Mouse (Mus musculus) hindbrain, embryonic 14.5 days (tissue): ENCODE data around the gene Ube2e3. TPM values are rescaled to one million over a fixed set of nuclear protein-coding genes. Genes with fewer than 3 reads are reported as not detected.

Source experiments
- ATAC-seq: fragments of 200-750 bp; cut with Nextera tagmentation; 2 replicates; pipeline ENCODE4 v1.8.0; 2017; ENCODE audit warnings: moderate number of reproducible peaks, mild to moderate bottlenecking, moderate TSS enrichment, moderate library complexity; ENCODE audit not compliant: low FRiP score
- DNase-seq: peaks from one replicate; pipeline ENCODE4 v3.0.0-alpha.2; 2015; ENCODE audit warnings: low spot score
- H3K27ac ChIP-seq: fragments of 300-500 bp; sonication (generic); 2 replicates; pipeline ENCODE4 v1.5.1; 2014; ENCODE audit warnings: mild to moderate bottlenecking, moderate library complexity
- H3K27me3 ChIP-seq: fragments of 300-500 bp; sonication (generic); 2 replicates; pipeline ENCODE4 v1.6.1; 2014; ENCODE audit warnings: mild to moderate bottlenecking, low read length, mixed read lengths; ENCODE audit not compliant: control insufficient read depth, insufficient read depth
- H3K36me3 ChIP-seq: fragments of 300-500 bp; sonication (generic); replicated peaks from 2 replicates; pipeline ENCODE4 v1.6.1; 2014; ENCODE audit not compliant: control insufficient read depth, insufficient read depth
- H3K4me1 ChIP-seq: fragments of 300-500 bp; sonication (generic); replicated peaks from 2 replicates; pipeline ENCODE4 v1.6.1; 2014; ENCODE audit warnings: antibody characterized with exemption, low read length, mixed read lengths; ENCODE audit not compliant: control insufficient read depth, insufficient read depth
- H3K4me2 ChIP-seq: fragments of 300-500 bp; sonication (generic); replicated peaks from 2 replicates; pipeline ENCODE4 v1.6.1; 2014; ENCODE audit warnings: mild to moderate bottlenecking, moderate library complexity
- H3K4me3 ChIP-seq: fragments of 300-500 bp; sonication (generic); replicated peaks from 2 replicates; pipeline ENCODE4 v1.5.1; 2014; ENCODE audit warnings: mild to moderate bottlenecking, low read length
- H3K9ac ChIP-seq: fragments of 300-500 bp; sonication (generic); 2 replicates; pipeline ENCODE4 v1.6.1; 2014
- H3K9me3 ChIP-seq: fragments of 300-500 bp; sonication (generic); 2 replicates; pipeline ENCODE4 v1.6.1; 2016; ENCODE audit warnings: low read length; ENCODE audit not compliant: control insufficient read depth
- WGBS: fragments of 180-500 bp; shearing (Covaris S2); extraction: QIAGEN DNeasy Blood & Tissue Kit; methylation state at CpG from one replicate; pipeline ENCODE4 v1.1.7; 2014; 5-methylcytosine and 5-hydroxymethylcytosine counted together
- polyA plus RNA-seq: library from polyadenylated mRNA; unstranded; fragments of >200 nt; fragmentation: Nextera tagmentation; extraction: Ambion mirVana; gene quantifications from 2 replicates; pipeline ENCODE4 v1.2.1, GENCODE M21; 2014

Ube2e3 gene
- polyA plus RNA-seq, 1 experiment from 2014 or later: 293 TPM

DNA sequence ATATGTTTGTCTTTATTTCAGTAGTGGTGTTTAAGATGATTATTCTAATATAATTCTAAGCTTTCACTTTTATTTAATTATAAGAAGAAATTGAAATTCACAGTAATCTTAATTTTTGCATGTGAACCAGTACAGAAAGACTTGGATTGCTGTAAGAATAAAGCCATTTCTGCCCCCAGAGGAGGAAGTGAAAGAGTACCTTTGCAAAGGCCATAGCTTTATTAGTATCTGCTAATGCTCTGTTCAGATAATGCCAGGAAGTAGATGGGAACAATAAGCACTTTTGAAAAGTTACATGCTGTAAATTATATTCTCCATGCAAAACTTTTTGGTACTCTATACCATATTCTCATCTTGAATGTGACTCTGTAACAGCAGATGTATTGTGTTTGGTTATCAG, 8.1 kb downstream of the Ube2e3 start:
- Histone ChIP-seq H3K36me3 (peaks cover 8% of the 10 kb centered on the region), H3K9me3 (no peaks in the 10 kb centered on the region), H3K27ac (no peak overlapping the region), H3K9ac (no peak overlapping the region), H3K4me1 (peaks cover 39% of the 10 kb centered on the region), H3K4me3 (no peak overlapping the region), H3K4me2 (no peak overlapping the region), H3K27me3 (no peaks in the 10 kb centered on the region)
- no peak for ATAC-seq
- no peak for DNase-seq

DNA sequence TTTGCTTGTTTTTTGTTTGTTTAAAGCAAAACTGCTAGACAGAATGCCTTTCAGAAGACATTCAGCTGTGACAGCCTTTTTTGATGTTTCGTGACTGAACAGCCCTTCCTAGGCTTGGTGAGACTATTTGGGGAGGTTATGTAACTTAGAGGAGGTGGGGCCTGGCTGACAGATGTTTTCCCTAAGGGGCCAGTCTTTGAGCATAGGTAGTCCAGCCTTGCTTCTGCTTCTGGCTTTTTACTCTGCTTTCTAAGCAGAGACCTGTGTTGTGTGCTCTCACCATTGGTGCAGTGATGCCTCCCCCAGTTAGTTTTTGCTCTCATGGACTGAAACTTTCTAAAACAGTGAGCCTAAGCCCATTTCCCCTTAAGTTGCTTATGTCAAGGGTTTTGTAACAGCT, 14.1 kb downstream of the Ube2e3 start:
- H3K27ac ChIP-seq: no peak overlapping the region
- no peaks in the 10 kb centered on the region for H3K36me3 ChIP-seq
- no peak for ATAC-seq
- no peak for DNase-seq
- no peak overlapping the region for H3K4me2 ChIP-seq
- 77% methylated on average over 1 of the region's 1 CpGs for WGBS
- no peak overlapping the region for H3K9ac ChIP-seq
- no peak overlapping the region for H3K4me3 ChIP-seq
- H3K4me1 ChIP-seq: peaks cover 20% of the 10 kb centered on the region
- H3K9me3 ChIP-seq: no peaks in the 10 kb centered on the region
- no peaks in the 10 kb centered on the region for H3K27me3 ChIP-seq

DNA sequence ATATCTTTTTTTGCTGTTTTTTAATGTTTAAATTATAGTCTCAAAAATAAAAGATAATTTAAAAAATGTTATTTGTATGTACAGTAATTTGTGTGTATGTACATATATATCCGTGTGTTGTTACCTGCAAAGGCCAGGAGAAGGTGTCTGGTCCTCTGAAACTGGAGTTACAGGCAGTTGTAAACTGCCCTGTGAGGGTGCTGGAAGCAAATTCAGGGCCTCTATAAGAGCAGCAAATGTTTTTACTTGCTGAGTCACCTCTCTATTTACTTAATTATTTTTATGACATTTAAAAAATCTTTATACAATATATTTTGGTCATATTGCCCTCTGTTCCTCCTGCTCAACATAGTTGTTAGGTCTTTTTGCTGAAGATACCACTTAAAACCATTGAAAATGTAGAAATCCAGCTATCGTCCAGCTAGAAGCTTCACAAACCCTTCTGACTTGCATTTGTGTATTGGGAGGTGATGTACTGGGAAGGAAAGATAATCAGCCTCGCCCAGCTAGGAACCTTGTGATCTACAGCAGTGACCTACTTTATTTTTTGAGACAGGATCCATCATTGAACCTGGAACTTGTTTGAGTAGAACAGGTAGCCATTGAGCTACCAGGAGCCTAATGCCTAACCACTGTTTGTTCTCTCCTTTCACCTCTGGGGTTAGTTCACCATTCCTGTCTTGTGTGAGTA, 15.0 kb downstream of the Ube2e3 start:
- Histone ChIP-seq H3K9me3 (no peaks in the 10 kb centered on the region), H3K27ac (no peak overlapping the region), H3K4me2 (no peak overlapping the region), H3K36me3 (no peaks in the 10 kb centered on the region), H3K4me1 (peaks cover 22% of the 10 kb centered on the region; the same call in 1 of the 2 replicates), H3K27me3 (no peaks in the 10 kb centered on the region), H3K9ac (no peak overlapping the region), H3K4me3 (no peak overlapping the region)
- ATAC-seq (no peak), DNase-seq (no peak)
- 92% methylated on average over 3 of the region's 3 CpGs for WGBS

DNA sequence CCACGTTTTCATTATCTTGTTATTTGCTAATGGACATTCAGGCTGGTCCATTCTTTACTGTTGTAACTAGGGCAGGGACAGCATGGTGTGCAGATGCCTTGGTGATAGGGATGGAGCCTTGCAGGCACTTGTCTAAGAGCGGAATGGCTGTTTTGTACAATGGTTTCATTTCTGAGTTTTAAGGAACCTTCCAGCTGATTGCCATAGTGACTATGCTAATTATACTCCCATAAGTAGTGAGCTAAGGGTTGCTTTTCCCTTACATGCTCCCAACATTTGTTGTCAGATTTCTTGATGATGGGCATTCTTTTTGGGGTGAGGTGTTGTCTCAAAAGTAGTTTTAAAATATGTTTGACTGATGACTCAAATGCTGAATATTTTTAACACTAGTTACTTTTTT, 18.5 kb downstream of the Ube2e3 start:
- no peak for ATAC-seq
- H3K4me3 ChIP-seq: no peak overlapping the region
- no peak for DNase-seq
- 68% methylated on average over 2 of the region's 2 CpGs for WGBS
- H3K27me3 ChIP-seq: no peaks in the 10 kb centered on the region
- peaks cover 24% of the 10 kb centered on the region; the same call in 1 of the 2 replicates for H3K4me1 ChIP-seq
- no peaks in the 10 kb centered on the region for H3K9me3 ChIP-seq
- H3K36me3 ChIP-seq: no peaks in the 10 kb centered on the region
- no peak overlapping the region for H3K9ac ChIP-seq
- no peak overlapping the region for H3K27ac ChIP-seq
- H3K4me2 ChIP-seq: no peak overlapping the region

DNA sequence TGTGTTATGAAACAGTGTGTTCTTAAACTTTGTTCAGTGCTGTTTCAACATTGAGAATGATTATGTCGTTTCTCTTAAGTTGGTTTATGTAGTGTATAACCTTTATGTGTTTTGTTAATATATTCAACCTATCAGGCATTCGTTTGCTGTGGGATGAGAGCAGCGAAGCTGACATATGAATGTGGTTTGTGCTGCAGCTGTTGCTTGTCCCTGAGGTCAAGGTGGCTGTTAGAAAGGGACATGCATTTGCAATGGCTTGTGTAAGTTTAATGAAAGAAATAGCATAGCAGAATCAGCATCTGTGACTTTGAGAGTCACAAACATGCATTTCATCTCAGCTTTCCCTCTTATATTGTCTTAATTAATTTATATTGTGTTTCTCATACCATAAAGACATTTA, 20.3 kb downstream of the Ube2e3 start:
- Histone ChIP-seq H3K4me3 (no peak overlapping the region), H3K9ac (no peak overlapping the region), H3K27ac (no peak overlapping the region), H3K4me2 (no peak overlapping the region), H3K36me3 (no peaks in the 10 kb centered on the region), H3K27me3 (no peaks in the 10 kb centered on the region), H3K4me1 (peaks cover 24% of the 10 kb centered on the region; the same call in 1 of the 2 replicates), H3K9me3 (no peaks in the 10 kb centered on the region)
- ATAC-seq (no peak), DNase-seq (no peak)
- 39% methylated on average over 3 of the region's 3 CpGs for WGBS

DNA sequence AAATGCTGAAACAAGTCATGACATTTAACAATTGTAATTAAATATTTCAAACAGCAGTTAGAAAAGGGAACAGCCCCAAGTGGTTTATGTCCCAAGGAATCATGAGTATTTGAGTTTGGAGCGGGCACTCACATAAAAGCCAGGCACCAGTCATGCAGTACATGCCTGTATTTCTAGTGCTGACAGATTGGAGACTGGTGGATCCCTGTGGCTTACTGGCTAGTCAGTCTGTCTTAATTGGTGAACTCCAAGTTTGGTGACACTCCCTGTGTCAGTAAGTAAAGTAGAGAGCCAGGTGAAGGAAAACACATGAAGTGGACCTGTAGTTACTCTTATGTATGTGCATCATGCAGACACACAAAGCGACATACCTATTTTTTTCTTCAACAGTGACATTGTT, 27.3 kb downstream of the Ube2e3 start:
- Histone ChIP-seq H3K27me3 (no peaks in the 10 kb centered on the region), H3K9me3 (no peaks in the 10 kb centered on the region), H3K4me2 (no peak overlapping the region), H3K36me3 (no peaks in the 10 kb centered on the region), H3K9ac (no peak overlapping the region), H3K27ac (no peak overlapping the region), H3K4me1 (0 out of 2 replicates have a peak, but pooled peaks cover 9% of the 10 kb centered on the region), H3K4me3 (no peak overlapping the region)
- DNase-seq (no peak), ATAC-seq (no peak)
- WGBS: 87% methylated on average over 2 of the region's 2 CpGs

DNA sequence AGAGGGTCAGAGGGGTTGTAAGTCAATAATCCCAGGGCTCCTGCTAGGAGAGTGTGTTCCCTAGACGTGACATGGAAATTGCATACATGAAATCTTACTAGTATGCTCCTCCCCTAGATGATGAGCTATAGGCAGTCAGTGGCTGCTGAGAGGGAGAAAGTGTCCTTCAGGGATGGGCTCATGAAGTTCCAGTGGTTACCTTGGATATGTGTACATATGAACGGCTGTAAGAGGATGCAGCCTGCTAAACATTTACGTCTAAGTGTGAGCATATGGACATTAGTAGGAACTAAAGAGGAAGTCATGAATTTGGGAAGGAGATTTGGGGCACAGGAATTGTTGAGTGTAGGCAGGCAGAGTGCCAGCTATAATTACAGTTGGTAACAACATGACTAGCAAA, 38.0 kb downstream of the Ube2e3 start:
- Histone ChIP-seq H3K27ac (no peak overlapping the region), H3K9ac (no peak overlapping the region), H3K4me2 (no peak overlapping the region), H3K36me3 (no peaks in the 10 kb centered on the region), H3K9me3 (no peaks in the 10 kb centered on the region), H3K4me1 (peaks cover 9% of the 10 kb centered on the region), H3K4me3 (no peak overlapping the region), H3K27me3 (no peaks in the 10 kb centered on the region)
- ATAC-seq (no peak), DNase-seq (no peak)
- 67% methylated on average over 3 of the region's 3 CpGs for WGBS

DNA sequence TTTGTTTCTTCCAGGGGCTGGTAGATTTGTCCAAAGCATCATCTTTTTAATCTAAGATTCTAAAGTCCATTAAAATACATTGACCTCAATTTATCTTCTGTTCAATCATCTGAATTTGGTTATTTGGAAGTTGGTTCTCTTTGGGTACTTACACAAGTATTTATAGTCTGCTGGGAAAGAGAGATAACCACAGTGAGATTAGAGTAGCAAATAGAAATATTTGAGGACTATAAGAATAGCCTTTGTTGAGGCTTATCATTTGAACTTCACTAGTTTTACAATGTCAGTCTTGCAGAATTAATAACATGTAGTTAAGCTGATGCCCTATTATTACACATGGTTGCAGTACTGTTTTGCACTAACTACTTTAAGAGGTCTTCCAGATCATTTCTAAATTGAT, 43.6 kb downstream of the Ube2e3 start:
- H3K9me3 ChIP-seq: no peaks in the 10 kb centered on the region
- ATAC-seq (no peak), DNase-seq (no peak)
- no peak overlapping the region for H3K4me3 ChIP-seq
- H3K4me2 ChIP-seq: no peak overlapping the region
- no peaks in the 10 kb centered on the region for H3K27me3 ChIP-seq
- no peak overlapping the region for H3K9ac ChIP-seq
- no peaks in the 10 kb centered on the region for H3K4me1 ChIP-seq
- H3K27ac ChIP-seq: no peak overlapping the region
- H3K36me3 ChIP-seq: no peaks in the 10 kb centered on the region

DNA sequence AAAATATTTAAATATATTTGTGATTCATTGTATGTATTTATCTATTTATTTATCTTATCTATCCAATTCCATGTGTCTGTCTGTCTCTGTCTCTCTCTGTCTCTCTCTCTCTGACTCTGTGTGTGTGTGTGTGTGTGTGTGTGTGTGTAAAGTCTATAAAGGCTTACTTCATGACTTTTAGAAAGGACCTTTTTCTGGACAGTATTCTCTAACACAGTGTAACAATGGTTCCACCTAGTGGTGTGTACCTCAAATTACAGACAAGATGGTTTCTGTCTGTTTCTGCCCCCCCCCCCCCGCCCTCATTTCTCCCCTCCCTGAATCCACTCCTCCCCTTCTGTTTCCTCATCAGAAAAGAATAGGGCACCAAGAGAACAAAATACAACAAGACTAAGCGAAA, 46.9 kb downstream of the Ube2e3 start:
- H3K9ac ChIP-seq: no peak overlapping the region
- H3K4me3 ChIP-seq: no peak overlapping the region
- peaks cover 15% of the 10 kb centered on the region for H3K36me3 ChIP-seq
- no peaks in the 10 kb centered on the region for H3K9me3 ChIP-seq
- WGBS: 81% methylated on average over 2 of the region's 2 CpGs
- no peaks in the 10 kb centered on the region for H3K27me3 ChIP-seq
- no peaks in the 10 kb centered on the region for H3K4me1 ChIP-seq
- no peak overlapping the region for H3K27ac ChIP-seq
- ATAC-seq (no peak), DNase-seq (no peak)
- H3K4me2 ChIP-seq: no peak overlapping the region
